Mouse (Mus musculus) midbrain, embryonic 11.5 days (tissue): Measurements from ENCODE around the gene Lpcat1. TPM values are rescaled to one million over a fixed set of nuclear protein-coding genes. Genes with fewer than 3 reads are reported as not detected.

Experiments used
- ATAC-seq: fragments of 200-750 bp; cut with Nextera tagmentation; 2 replicates; pipeline ENCODE4 v1.8.0; 2017; ENCODE audit warnings: moderate TSS enrichment, moderate library complexity; ENCODE audit not compliant: low FRiP score
- DNase-seq: peaks from one replicate; pipeline ENCODE4 v3.0.0; 2015; ENCODE audit warnings: low spot score; ENCODE audit errors: missing footprints
- H3K27ac ChIP-seq: fragments of 300-500 bp; sonication (generic); 2 replicates; pipeline ENCODE4 v1.5.1; 2014; ENCODE audit warnings: low read depth, low read length
- H3K27me3 ChIP-seq: fragments of 300-500 bp; sonication (generic); 2 replicates; pipeline ENCODE4 v1.6.1; 2014; ENCODE audit warnings: mild to moderate bottlenecking, low read length, moderate library complexity, mixed read lengths; ENCODE audit not compliant: control insufficient read depth, insufficient read depth
- H3K36me3 ChIP-seq: fragments of 300-500 bp; sonication (generic); 2 replicates; pipeline ENCODE4 v1.6.1; 2014; ENCODE audit warnings: mild to moderate bottlenecking, low read length, moderate library complexity, mixed read lengths; ENCODE audit not compliant: control insufficient read depth, insufficient read depth
- H3K4me1 ChIP-seq: fragments of 300-500 bp; sonication (generic); 2 replicates; pipeline ENCODE4 v1.6.1; 2014; ENCODE audit warnings: low read length; ENCODE audit not compliant: control insufficient read depth, insufficient read depth
- H3K4me2 ChIP-seq: fragments of 300-500 bp; sonication (generic); 2 replicates; pipeline ENCODE4 v1.6.1; 2014; ENCODE audit warnings: mild to moderate bottlenecking, moderate library complexity
- H3K4me3 ChIP-seq: fragments of 300-500 bp; sonication (generic); 2 replicates; pipeline ENCODE4 v1.5.1; 2014; ENCODE audit warnings: low read depth, low read length
- H3K9ac ChIP-seq: fragments of 300-500 bp; sonication (generic); 2 replicates; pipeline ENCODE4 v1.6.1; 2014; ENCODE audit warnings: low read length
- H3K9me3 ChIP-seq: fragments of 300-500 bp; sonication (generic); 2 replicates; pipeline ENCODE4 v1.6.1; 2016; ENCODE audit warnings: low read length; ENCODE audit not compliant: control insufficient read depth
- WGBS: fragments of 180-500 bp; shearing (Covaris S2); extraction: QIAGEN DNeasy Blood & Tissue Kit; methylation state at CpG from one replicate; pipeline ENCODE4 v1.1.7; 2014; 5-methylcytosine and 5-hydroxymethylcytosine counted together
- polyA plus RNA-seq: library from polyadenylated mRNA; unstranded; fragments of >200 nt; fragmentation: Nextera tagmentation; extraction: Ambion mirVana; gene quantifications from 2 replicates; pipeline ENCODE4 v1.2.1, GENCODE M21; 2014

Lpcat1 gene
- polyA plus RNA-seq, 1 experiment from 2014 or later: 52.0 TPM

DNA sequence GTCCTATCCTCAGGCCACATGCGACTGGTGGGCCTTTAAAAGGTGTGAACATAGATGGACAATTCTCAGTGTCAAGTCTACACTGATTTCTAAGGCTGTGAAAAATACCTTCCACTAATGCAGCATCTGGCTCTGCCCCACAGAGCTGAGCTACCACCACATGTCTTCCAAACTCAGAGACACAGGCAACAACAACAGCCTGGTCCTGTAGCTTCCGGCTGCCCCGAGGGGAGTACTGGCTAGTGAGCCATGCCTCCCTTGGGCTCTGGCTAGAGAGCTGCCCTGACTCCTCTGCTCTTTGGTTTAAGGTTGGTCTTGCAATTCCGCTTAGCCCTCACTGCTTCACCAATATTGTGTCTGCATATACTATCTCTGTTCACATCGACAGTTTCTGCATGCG, 16.3 kb downstream of the Lpcat1 start:
- WGBS: 95% methylated on average over 6 of the region's 6 CpGs
- H3K36me3 ChIP-seq: peaks cover 4% of the 10 kb centered on the region

DNA sequence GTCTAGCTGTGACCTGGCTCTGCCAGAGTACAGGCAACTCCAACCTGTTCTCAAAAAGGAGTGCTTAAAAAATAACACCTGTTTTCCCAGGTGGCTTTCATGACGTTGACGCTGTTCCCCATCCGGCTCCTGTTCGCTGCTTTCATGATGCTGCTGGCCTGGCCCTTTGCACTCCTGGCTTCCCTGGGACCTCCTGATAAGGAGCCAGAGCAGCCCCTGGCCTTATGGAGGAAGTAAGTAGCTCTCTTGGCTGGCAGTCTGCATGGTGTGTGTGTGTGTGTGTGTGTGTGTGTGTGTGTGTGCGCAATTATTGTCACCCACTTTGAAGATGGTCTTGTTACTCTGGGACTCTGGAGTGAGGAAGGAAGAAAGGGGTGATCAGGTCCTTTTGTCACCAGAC, 17.2 kb downstream of the Lpcat1 start:
- H3K27ac ChIP-seq: no peak overlapping the region

More for the DNA sequence above, 16.3 kb downstream of the Lpcat1 start:
- no peak overlapping the region for H3K4me2 ChIP-seq
- no peak overlapping the region for H3K9ac ChIP-seq
- H3K27me3 ChIP-seq: no peaks in the 10 kb centered on the region
- H3K4me3 ChIP-seq: no peak overlapping the region
- DNase-seq: peak; percentile 61
- no peaks in the 10 kb centered on the region for H3K9me3 ChIP-seq
- no peak overlapping the region for H3K27ac ChIP-seq
- ATAC-seq: no peak
- no peaks in the 10 kb centered on the region for H3K4me1 ChIP-seq

DNA sequence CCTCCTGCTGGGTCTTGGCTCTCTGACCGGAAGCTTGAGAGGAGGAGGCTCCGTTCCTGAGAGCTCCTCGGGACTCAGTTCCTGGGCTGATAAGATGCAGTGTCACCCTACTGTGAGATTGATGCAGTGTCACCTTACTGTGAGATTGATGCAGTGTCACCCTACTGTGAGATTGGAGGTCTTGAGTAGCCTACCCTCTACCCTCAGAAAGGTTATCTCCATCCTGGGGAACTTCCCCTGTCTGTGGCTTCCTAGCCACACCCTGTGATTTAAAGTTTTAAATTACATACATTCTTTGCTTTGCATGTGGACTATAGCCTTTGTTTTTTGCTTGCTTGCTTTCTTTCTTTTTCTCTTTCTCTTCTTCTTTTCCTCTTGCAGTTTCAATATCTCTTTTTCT, 21.1 kb downstream of the Lpcat1 start:
- 73% methylated on average over 3 of the region's 3 CpGs for WGBS
- Histone ChIP-seq H3K36me3 (peaks cover 9% of the 10 kb centered on the region), H3K9ac (no peak overlapping the region), H3K27me3 (no peaks in the 10 kb centered on the region), H3K27ac (no peak overlapping the region), H3K4me3 (no peak overlapping the region), H3K9me3 (no peaks in the 10 kb centered on the region), H3K4me2 (no peak overlapping the region), H3K4me1 (no peaks in the 10 kb centered on the region)
- no peak for DNase-seq
- ATAC-seq: no peak

More for the DNA sequence above, 17.2 kb downstream of the Lpcat1 start:
- H3K27me3 ChIP-seq: no peaks in the 10 kb centered on the region
- ATAC-seq (no peak), DNase-seq (no peak)
- H3K36me3 ChIP-seq: peaks cover 6% of the 10 kb centered on the region
- H3K9ac ChIP-seq: no peak overlapping the region
- WGBS: 94% methylated on average over 5 of the region's 5 CpGs
- H3K4me1 ChIP-seq: no peaks in the 10 kb centered on the region
- no peak overlapping the region for H3K4me3 ChIP-seq
- no peak overlapping the region for H3K4me2 ChIP-seq
- H3K9me3 ChIP-seq: no peaks in the 10 kb centered on the region

DNA sequence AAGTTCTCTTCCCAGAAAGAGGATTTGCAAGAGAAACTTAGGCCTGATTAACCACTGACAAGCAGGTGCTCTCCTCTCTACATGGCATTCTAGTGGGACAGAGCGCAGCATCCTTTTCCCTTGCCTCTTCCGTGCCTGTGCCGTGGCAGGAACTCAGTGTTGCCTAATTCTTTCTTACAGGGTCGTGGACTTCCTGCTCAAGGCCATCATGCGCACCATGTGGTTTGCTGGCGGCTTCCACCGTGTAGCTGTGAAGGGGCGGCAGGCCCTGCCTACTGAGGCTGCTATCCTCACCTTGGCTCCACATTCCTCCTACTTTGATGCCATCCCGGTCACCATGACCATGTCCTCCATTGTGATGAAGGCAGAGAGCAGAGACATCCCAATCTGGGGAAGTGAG, 21.7 kb downstream of the Lpcat1 start:
- 91% methylated on average over 9 of the region's 9 CpGs for WGBS
- H3K27me3 ChIP-seq: no peaks in the 10 kb centered on the region
- peaks cover 9% of the 10 kb centered on the region for H3K36me3 ChIP-seq
- ATAC-seq (no peak), DNase-seq (no peak)
- no peak overlapping the region for H3K4me2 ChIP-seq
- H3K4me1 ChIP-seq: no peaks in the 10 kb centered on the region
- H3K4me3 ChIP-seq: no peak overlapping the region
- H3K27ac ChIP-seq: no peak overlapping the region
- no peaks in the 10 kb centered on the region for H3K9me3 ChIP-seq
- no peak overlapping the region for H3K9ac ChIP-seq

DNA sequence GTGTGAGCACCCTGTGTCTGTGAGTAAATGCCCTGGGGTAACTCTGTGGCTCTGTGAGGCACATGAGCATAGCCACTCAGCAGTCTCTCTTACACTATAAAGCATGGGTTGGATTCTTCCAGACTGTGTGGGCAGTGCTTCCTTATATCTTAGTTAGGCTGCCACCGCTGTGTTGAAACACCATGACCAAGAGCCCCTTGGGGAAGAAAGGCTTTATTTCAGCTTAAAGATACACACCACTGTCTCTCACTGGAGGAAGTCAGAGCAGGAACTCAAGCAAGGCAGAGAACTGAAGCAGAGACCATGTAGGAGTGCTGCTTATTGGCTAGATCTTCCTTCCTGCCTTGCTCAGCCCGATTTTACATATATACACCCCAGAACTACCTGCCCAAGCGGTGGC, 23.0 kb downstream of the Lpcat1 start:
- no peak for DNase-seq
- H3K4me3 ChIP-seq: no peak overlapping the region
- H3K36me3 ChIP-seq: peaks cover 11% of the 10 kb centered on the region
- no peaks in the 10 kb centered on the region for H3K27me3 ChIP-seq
- no peaks in the 10 kb centered on the region for H3K9me3 ChIP-seq
- no peaks in the 10 kb centered on the region for H3K4me1 ChIP-seq
- H3K9ac ChIP-seq: no peak overlapping the region
- no peak overlapping the region for H3K27ac ChIP-seq
- ATAC-seq: no peak
- no peak overlapping the region for H3K4me2 ChIP-seq
- 87% methylated on average over 3 of the region's 3 CpGs for WGBS

- Histone ChIP-seq H3K27me3 (no peaks in the 10 kb centered on the region), H3K9ac (no peak overlapping the region), H3K27ac (no peak overlapping the region), H3K36me3 (peaks cover 10% of the 10 kb centered on the region; the same call in 1 of the 2 replicates), H3K4me3 (no peak overlapping the region), H3K9me3 (no peaks in the 10 kb centered on the region), H3K4me1 (no peaks in the 10 kb centered on the region), H3K4me2 (no peak overlapping the region)
- DNase-seq: no peak
- no peak for ATAC-seq
- WGBS: 90% methylated on average over 8 of the region's 8 CpGs
These were observed 23.7 kb downstream of the Lpcat1 start for GRCm38 (mm10) chr13:73490564-73491170.

DNA sequence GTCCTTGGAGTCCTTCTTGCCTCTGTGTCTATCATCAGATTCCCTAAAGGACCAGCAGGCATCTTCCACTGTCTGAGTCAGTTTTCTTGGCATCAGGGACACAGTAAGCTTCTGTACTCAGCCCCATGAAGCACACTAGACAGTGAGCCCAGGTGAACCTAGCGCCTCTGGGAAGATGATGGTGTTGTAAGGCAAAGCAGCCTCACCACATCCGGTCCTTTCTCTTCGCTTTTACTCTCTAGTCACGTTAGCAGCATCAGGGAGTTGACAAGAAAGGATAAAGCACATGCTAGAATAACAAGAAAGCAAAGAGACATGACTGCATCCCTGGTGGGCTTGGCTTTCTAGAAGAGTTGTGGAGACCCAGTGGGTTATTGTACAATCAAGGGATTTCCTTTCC, 26.2 kb downstream of the Lpcat1 start:
- no peak for DNase-seq
- Histone ChIP-seq H3K4me1 (no peaks in the 10 kb centered on the region), H3K9me3 (no peaks in the 10 kb centered on the region), H3K4me2 (no peak overlapping the region), H3K36me3 (peaks cover 10% of the 10 kb centered on the region), H3K27me3 (no peaks in the 10 kb centered on the region), H3K4me3 (no peak overlapping the region), H3K9ac (no peak overlapping the region), H3K27ac (no peak overlapping the region)
- ATAC-seq: no peak
- 96% methylated on average over 4 of the region's 4 CpGs for WGBS

DNA sequence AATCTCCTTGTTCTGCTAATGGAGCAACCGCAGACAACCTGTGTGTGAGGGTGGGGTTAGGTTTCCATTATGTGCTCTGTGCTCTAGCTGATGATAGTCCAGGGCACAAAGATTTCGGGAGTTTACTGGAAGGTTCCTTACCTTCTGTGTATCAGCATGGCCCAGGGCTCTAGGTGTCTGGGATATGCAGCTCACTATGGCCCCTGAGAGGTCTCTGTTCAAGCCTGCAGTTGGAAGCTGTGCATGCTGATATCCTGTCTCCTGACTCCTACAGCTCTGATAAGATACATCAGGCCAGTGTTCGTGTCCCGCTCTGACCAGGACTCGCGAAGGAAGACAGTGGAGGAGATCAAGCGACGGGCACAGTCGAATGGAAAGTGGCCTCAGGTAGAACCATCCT, 27.5 kb downstream of the Lpcat1 start:
- 96% methylated on average over 9 of the region's 9 CpGs for WGBS
- DNase-seq: no peak
- H3K9me3 ChIP-seq: no peaks in the 10 kb centered on the region
- no peak overlapping the region for H3K4me2 ChIP-seq
- ATAC-seq: no peak
- peaks cover 12% of the 10 kb centered on the region for H3K36me3 ChIP-seq
- no peak overlapping the region for H3K9ac ChIP-seq
- no peaks in the 10 kb centered on the region for H3K4me1 ChIP-seq
- no peaks in the 10 kb centered on the region for H3K27me3 ChIP-seq
- no peak overlapping the region for H3K4me3 ChIP-seq
- H3K27ac ChIP-seq: no peak overlapping the region

DNA sequence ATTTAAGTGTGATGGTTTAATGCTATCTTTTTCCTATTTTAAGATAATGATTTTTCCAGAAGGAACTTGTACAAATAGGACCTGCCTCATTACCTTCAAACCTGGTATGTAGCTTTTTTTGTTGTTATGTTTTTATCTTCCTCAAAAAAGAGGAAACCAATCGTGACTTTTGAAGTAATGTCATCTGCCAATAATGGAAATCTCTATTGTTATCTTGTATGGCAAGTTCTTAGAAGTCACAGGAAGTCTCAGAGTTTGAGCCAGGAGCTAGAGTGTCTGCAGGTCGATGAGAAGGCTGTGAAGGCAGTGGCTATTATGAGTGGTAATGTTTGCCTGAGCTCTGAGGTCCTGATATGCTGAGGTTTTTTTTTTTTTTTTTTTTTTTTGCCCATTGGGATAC, 29.1 kb downstream of the Lpcat1 start:
- Histone ChIP-seq H3K4me2 (no peak overlapping the region), H3K27ac (no peak overlapping the region), H3K36me3 (peaks cover 12% of the 10 kb centered on the region), H3K27me3 (no peaks in the 10 kb centered on the region), H3K9ac (no peak overlapping the region), H3K4me3 (no peak overlapping the region), H3K9me3 (no peaks in the 10 kb centered on the region), H3K4me1 (no peaks in the 10 kb centered on the region)
- WGBS: 80% methylated on average over 2 of the region's 2 CpGs
- DNase-seq (no peak), ATAC-seq (no peak)
